Mouse (Mus musculus) left cerebral cortex, postnatal 14 days (tissue): Measurements from ENCODE around the gene Naa35. TPM values are rescaled to one million over a fixed set of nuclear protein-coding genes. Genes with fewer than 3 reads are reported as not detected.

Experiments
- DNase-seq, 2 experiments: peaks; one replicate each; pipeline ENCODE4 v3.0.0; 2021 to 2022; ENCODE audit warnings: low spot score in 2 of 2, mixed read lengths in 1 of 2
- intact Hi-C: fragments of 180-260 bp; cut with DNase I; formaldehyde crosslinking; loops from one replicate; pipeline ENCODE4 v1.15.1; 2025
- total RNA-seq, 2 experiments: library from RNA; stranded (reverse); gene quantifications; 2 replicates each; pipeline ENCODE4 v1.2.3; 2021

Naa35 gene
- total RNA-seq, 2 experiments from 2014 or later = 89.8 to 98.0 TPM

- intact Hi-C loops = no loop called here
- DNase-seq = no peak
These were observed 100.2 kb downstream of the Naa35 start for GRCm38 (mm10) chr13:59685236-59685635.

Other genes starting within 250 kb of the Naa35 start
- gene Agtpbp1, start within 50 bp of the Naa35 start, total RNA-seq = 100 to 1,000 TPM; 326 to 365 TPM
- gene Golm1, start 90.6 kb downstream of the Naa35 start, total RNA-seq = 10 to 100 TPM; 15.5 to 15.6 TPM
- gene 4921517D22Rik, start 108.8 kb downstream of the Naa35 start, total RNA-seq = not detected
- under 1 TPM; 0.13 to 0.18 TPM for gene Spata31d1a, start 125.1 kb downstream of the Naa35 start, total RNA-seq
- gene Spata31d1b, start 127.0 kb downstream of the Naa35 start, total RNA-seq = not detected
- gene Spata31d1d, start 146.5 kb downstream of the Naa35 start, total RNA-seq = under 1 TPM in 1 of 2 experiments, not detected in 1; 0.08 TPM
- gene 1700014D04Rik, start 161.5 kb downstream of the Naa35 start, total RNA-seq = 1 to 10 TPM; 1.0 to 1.1 TPM
- 100 to 1,000 TPM; 119 to 121 TPM for gene Isca1, start 184.6 kb downstream of the Naa35 start, total RNA-seq
- gene Gm49354, start 197.0 kb downstream of the Naa35 start, total RNA-seq = not detected
- gene Tut7, start 237.9 kb downstream of the Naa35 start, total RNA-seq = 10 to 100 TPM; 60.9 to 66.6 TPM